Mouse (Mus musculus): Measurements from ENCODE around the gene Lin52.

Gene Lin52

GRCm38 (mm10) chr12:84541391-84541958, 90.3 kb downstream of the Lin52 start:
- no peak for DNase-seq

- DNase-seq = peak; percentile 48 to 51
Measured at GRCm38 (mm10) chr12:84546028-84546427, 94.8 kb downstream of the Lin52 start.

GRCm38 (mm10) chr12:84546577-84547085, 95.4 kb downstream of the Lin52 start:
- DNase-seq = no peak

GRCm38 (mm10) chr12:84548251-84548650, 97.0 kb downstream of the Lin52 start:
- no peak for DNase-seq

- DNase-seq = no peak
Measured at GRCm38 (mm10) chr12:84555218-84555617, 104.0 kb downstream of the Lin52 start.

GRCm38 (mm10) chr12:84562558-84562957, 111.3 kb downstream of the Lin52 start:
- DNase-seq = no peak

- DNase-seq = no peak
Measured at GRCm38 (mm10) chr12:84567576-84567975, 116.4 kb downstream of the Lin52 start.

GRCm38 (mm10) chr12:84569336-84569970, 118.2 kb downstream of the Lin52 start, which contains the start of gene Vsx2:
Gene Vsx2 (plus strand): TSS chr12:84569762.
- DNase-seq = no peak

GRCm38 (mm10) chr12:84569976-84570693, 118.9 kb downstream of the Lin52 start:
- no peak for DNase-seq

- DNase-seq = no peak
Measured at GRCm38 (mm10) chr12:84570694-84571415, 119.6 kb downstream of the Lin52 start.

- DNase-seq = peak; percentile 53 to 66
Measured at GRCm38 (mm10) chr12:84571466-84572340, 120.5 kb downstream of the Lin52 start.

GRCm38 (mm10) chr12:84572341-84572720, 121.1 kb downstream of the Lin52 start:
- DNase-seq = no peak

- DNase-seq = no peak
Measured at GRCm38 (mm10) chr12:84573094-84573493, 121.9 kb downstream of the Lin52 start.

- no peak for DNase-seq
Measured at GRCm38 (mm10) chr12:84577768-84578439, 126.7 kb downstream of the Lin52 start.

- no peak for DNase-seq
Measured at GRCm38 (mm10) chr12:84578440-84578770, 127.2 kb downstream of the Lin52 start.

- DNase-seq = no peak
Measured at GRCm38 (mm10) chr12:84581285-84581684, 130.1 kb downstream of the Lin52 start.

GRCm38 (mm10) chr12:84589825-84590761, 138.9 kb downstream of the Lin52 start:
- peak; percentile 84 to 91 for DNase-seq
